Mouse (Mus musculus) CD4-positive, CD25-positive, alpha-beta regulatory T cell, adult 4 months (primary cell): Measurements from ENCODE around the gene Slc17a9. TPM values are rescaled to one million over a fixed set of nuclear protein-coding genes. Genes with fewer than 3 reads are reported as not detected.
A peak's percentile ranks its signal among the peaks of the same experiment; 100 is the strongest.
"Not testable (repeated sequence)": the region's sequence is repeated elsewhere in the genome, so short reads cannot be mapped to it uniquely, and the experiment has no call there.

ENCODE experiments used
- ATAC-seq: one replicate; pipeline ENCODE4 v1.8.0; 2017
- polyA plus RNA-seq, 2 experiments: library from polyadenylated mRNA; unstranded; fragments of 100-300 nt; shearing (Covaris generic); gene quantifications; one replicate each; pipeline ENCODE4 v1.2.1; 2017

Slc17a9 gene
- polyA plus RNA-seq, 2 experiments from 2014 or later, result 77.3 to 114 TPM

GRCm38 (mm10) chr2:180710276-180711155 is 14.5 kb upstream of the Slc17a9 start:
- ATAC-seq, result peak; percentile 2

GRCm38 (mm10) chr2:180711527-180711926 is 13.5 kb upstream of the Slc17a9 start:
- no peak for ATAC-seq

GRCm38 (mm10) chr2:180712037-180712689 is 12.9 kb upstream of the Slc17a9 start:
- ATAC-seq, result no peak

- ATAC-seq, result not testable (repeated sequence)
Measured at GRCm38 (mm10) chr2:180722748-180723147, 2.3 kb upstream of the Slc17a9 start.

- ATAC-seq, result no peak
Measured at GRCm38 (mm10) chr2:180723865-180724264, 1.2 kb upstream of the Slc17a9 start.

GRCm38 (mm10) chr2:180725414-180725778 is 333 bp downstream of the Slc17a9 start:
- ATAC-seq, result no peak

GRCm38 (mm10) chr2:180725856-180726629 is 980 bp downstream of the Slc17a9 start:
- peak; percentile 18 for ATAC-seq

GRCm38 (mm10) chr2:180726658-180727442 is 1.8 kb downstream of the Slc17a9 start:
- peak; percentile 84 for ATAC-seq

- no peak for ATAC-seq
Measured at GRCm38 (mm10) chr2:180727613-180728021, 2.6 kb downstream of the Slc17a9 start.

- ATAC-seq, result peak; percentile 53
Measured at GRCm38 (mm10) chr2:180731036-180731435, 6.0 kb downstream of the Slc17a9 start.

GRCm38 (mm10) chr2:180731984-180732383 is 6.9 kb downstream of the Slc17a9 start:
- peak; percentile 60 for ATAC-seq

GRCm38 (mm10) chr2:180735232-180735631 is 10.2 kb downstream of the Slc17a9 start:
- no peak for ATAC-seq

- ATAC-seq, result no peak
Measured at GRCm38 (mm10) chr2:180737984-180738383, 12.9 kb downstream of the Slc17a9 start.

- ATAC-seq, result no peak
Measured at GRCm38 (mm10) chr2:180740349-180740748, 15.3 kb downstream of the Slc17a9 start.

GRCm38 (mm10) chr2:180741421-180741820 is 16.4 kb downstream of the Slc17a9 start:
- ATAC-seq, result no peak

- ATAC-seq, result no peak
Measured at GRCm38 (mm10) chr2:180742820-180743219, 17.8 kb downstream of the Slc17a9 start.

GRCm38 (mm10) chr2:180743321-180743720 is 18.3 kb downstream of the Slc17a9 start:
- ATAC-seq, result no peak

- peak; percentile 96 for ATAC-seq
Measured at GRCm38 (mm10) chr2:180745248-180745927, 20.3 kb downstream of the Slc17a9 start.

- no peak for ATAC-seq
Measured at GRCm38 (mm10) chr2:180746569-180747192, 21.6 kb downstream of the Slc17a9 start.

GRCm38 (mm10) chr2:180748904-180749303 is 23.8 kb downstream of the Slc17a9 start:
- no peak for ATAC-seq
